Mouse (Mus musculus) brain, embryonic 18.5 days (tissue): ENCODE data around the gene Ogt.

ENCODE experiments used
- DNase-seq: peaks from one replicate; pipeline ENCODE4 v3.0.0-alpha.2; 2012; ENCODE audit warnings: low read depth, low spot score

Gene Ogt

GRCm38 (mm10) chrX:101639741-101640166, at the start of gene Ogt:
Gene Ogt, plus strand, starts transcription at chrX:101640060.
- DNase-seq, result peak; percentile 87

DNA sequence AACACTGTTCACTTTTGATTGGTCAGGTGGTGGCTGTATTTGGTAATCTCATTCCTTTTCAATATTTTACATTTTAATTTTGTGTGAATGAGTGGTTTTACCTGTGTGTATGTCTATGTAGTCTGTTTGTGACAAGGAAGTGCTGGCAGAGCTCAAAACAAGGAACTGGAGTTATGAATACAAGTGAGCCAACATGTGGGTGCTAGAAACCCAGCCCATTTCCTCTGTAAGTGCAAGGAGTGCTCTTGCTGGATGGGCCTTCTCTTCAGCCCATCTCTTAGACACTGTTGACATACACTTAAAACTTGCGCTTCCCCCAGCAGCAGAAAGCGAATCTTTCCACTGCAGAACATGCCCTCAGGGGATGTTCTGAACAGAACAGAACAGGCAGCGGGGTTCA, 23.7 kb upstream of the Ogt start:
- no peak for DNase-seq

DNA sequence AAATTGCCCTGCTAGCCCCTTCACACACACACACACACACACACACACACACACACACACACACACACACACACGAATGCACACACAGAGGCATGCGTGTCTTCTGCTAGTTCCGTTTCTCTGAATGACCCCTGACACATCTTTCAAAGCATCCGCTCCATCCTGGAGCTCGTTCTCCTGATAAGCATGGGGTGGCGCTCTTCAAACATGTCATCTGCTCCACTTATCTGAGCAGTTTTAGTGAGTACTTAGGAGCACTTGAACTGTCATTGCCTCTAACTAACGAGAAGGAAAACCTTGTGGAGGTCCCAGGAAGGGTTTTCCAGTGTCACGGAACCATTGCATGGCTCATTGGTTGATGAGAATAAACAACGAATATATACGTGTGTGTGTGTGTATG, 22.0 kb upstream of the Ogt start:
- DNase-seq, result no peak

GRCm38 (mm10) chrX:101620317-101620716, 19.5 kb upstream of the Ogt start:
- no peak for DNase-seq

DNA sequence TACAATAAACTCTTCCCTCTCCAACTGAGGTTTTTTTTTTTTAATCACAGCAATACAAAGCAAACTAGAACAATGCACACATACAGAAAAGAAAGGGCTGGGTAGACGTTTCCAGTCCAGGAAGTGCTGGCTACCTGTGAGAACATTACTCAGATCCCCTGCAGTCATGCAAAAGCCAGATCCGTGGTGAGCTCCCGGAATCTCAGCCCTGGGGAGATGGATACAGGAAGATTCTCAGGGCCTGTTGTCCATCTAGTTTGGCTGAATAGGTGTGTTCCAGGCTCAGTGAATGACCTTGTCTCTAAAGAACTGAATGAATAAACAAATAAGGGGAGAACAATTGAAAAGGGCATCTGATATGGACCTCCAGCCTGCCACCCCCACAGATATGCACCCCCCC, 17.3 kb upstream of the Ogt start:
- DNase-seq, result no peak

DNA sequence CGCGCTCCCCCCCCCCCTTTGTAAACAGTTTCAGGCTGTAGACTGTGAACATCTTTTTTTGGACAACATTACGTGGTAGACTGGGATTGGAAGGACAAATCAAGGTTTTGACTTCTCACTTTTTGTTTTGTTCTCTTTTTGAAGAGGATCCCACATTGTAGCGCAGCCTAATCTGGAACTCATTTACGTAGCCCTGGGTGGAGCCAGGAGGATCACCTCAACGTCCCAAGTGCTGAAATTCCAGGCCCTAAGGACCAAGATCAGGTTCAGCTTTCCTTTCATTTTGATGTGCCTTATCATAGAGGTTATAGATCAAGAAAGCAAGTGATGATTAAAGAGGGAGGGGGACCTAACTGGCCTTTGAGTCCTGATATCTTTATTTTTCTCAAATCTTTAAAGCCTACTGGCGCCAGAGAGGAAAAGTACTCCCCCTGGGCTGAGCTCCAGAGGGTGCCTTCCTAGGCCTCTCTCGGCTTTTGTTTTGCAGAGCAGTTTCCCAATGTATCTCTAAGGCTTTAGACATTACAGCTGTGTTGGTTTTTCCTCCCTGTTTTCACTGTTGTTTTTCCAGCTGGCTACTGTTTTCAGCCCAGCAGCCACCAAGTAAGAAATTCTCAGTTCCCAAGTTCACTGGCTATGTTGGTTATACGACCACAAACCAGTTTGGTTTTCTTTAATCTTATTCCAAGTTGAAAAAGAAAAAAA, 2.9 kb upstream of the Ogt start:
- DNase-seq, result no peak

- DNase-seq, result no peak
Observed at GRCm38 (mm10) chrX:101638856-101639255, 1.0 kb upstream of the Ogt start.

DNA sequence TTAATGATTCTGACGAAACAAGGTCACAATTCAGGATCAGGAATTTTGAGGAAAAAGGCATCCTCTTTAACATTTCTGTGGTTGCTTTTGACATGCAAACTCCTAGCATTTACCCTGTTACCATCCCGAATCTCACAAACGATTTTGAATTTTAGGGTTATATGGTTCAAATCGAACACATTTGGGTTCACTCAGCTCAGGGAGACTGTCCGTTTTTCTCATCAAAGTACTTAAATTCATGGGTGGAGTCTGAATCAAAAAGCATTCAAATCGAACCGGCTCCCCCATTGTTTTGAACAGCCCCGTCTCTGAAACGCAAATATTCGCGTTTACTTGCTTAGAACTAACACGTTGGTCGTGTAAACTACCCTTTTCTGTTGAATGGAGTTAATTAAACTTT, 554 bp upstream of the Ogt start:
- no peak for DNase-seq

DNA sequence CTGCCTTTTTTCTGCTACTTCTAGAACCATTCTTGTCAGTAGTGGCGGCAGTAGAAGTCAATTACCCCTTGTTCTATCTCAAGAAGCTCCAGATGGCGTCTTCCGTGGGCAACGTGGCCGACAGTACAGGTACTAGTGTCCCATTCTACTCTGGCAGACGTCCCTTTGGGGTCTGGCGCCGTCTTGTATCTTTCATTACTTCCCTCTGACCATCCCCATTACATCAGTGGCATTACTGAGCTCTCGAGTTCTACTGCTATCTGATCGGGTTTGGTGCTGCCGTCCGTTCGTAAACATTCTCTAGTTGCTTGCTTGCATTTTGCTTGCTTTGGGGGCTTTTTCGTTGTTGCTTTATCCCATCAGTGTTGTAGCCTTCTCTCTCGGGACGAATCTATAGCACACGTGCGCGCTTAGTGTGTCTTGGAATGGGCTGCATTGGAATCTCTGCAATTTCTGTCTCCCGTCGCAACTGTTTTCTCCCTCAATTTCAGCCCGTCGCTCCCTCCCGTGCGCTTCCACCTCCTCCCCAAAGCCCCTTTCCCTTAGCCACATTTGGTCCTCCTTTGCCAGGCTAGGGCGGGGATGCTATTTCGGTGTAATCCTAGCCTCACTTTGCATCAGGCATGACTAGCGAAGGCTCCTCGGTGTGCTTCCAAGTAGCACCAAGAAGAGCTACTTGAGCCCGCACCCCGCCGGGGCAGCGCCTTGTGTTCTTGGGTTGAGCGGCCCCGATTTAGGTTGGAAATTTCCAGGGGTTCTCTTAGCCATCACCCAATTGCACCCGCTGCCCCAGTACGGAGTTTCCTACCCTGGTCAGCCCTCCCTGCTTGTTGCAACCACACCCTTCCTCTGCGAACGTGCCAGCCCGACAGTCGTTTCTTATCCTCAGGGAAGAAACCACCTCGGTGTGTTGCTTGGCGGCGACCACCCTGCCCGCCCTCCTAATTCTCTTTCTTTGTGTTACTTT, 617 bp downstream of the Ogt start:
- no peak for DNase-seq

DNA sequence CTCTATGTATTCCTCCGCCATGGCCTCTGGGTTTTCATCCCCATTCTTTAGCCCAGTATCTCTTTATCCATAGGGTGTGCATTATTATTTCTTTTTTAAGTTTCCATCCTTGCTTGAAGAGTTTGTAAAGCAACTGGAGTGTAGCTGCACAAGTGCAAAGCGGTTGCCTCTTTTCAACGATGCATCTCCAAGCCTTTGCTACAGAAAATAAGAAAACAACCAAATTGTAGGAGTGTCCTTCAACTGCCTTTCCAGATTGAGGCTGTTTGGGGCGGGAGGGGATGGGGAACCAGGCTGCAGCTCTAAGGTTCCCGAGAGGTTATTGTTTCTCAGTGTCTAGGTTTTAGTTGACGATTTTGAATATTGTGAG, 1.3 kb downstream of the Ogt start:
- no peak for DNase-seq

GRCm38 (mm10) chrX:101642091-101642490, 2.2 kb downstream of the Ogt start:
- no peak for DNase-seq

- no peak for DNase-seq
Observed at GRCm38 (mm10) chrX:101645286-101645685, 5.4 kb downstream of the Ogt start.

DNA sequence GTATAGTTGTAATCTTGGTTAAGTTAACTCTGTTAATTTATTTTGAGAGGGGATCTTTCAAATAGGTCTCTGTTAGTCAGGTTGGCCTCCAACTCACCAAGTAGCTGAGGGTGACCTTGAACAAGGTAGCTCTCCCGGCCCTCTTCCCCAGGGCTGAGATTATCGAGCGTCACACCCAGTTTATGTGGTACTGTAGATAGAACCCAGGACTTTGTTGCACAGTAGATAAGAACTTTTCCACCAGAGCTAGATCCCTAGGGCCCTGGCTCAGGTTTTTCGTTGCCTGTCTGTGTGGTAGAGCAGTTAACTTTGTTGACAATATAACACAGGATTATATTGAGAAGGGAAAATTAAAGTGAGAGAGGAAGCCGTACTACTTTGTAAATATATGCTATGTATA, 6.8 kb downstream of the Ogt start:
- DNase-seq, result no peak

- DNase-seq, result no peak
Observed at GRCm38 (mm10) chrX:101695686-101696085, 55.8 kb downstream of the Ogt start.

- no peak for DNase-seq
Observed at GRCm38 (mm10) chrX:101697537-101697936, 57.7 kb downstream of the Ogt start.

DNA sequence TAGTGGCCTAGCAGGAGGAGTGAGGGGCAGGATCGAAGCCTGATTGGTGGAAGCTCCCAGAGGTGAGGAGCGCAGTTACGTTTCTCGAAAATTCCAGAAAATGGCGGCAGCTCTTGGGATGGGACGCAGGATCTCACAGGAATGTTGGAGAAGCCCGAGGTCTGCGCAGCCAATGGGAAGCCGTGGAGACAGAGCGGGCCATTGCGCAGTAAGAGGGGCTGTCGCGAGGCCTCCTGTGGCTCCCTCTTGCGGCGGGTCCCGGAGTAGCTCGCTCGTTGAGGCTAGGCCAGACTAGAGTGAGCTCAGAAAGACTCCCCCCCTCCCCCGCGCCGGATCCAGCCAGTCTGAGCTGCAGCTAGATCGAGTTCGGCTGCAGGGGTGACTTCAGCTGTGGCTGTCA, 58.4 kb downstream of the Ogt start:
- DNase-seq, result no peak

GRCm38 (mm10) chrX:101705111-101705510, 65.3 kb downstream of the Ogt start:
- no peak for DNase-seq

DNA sequence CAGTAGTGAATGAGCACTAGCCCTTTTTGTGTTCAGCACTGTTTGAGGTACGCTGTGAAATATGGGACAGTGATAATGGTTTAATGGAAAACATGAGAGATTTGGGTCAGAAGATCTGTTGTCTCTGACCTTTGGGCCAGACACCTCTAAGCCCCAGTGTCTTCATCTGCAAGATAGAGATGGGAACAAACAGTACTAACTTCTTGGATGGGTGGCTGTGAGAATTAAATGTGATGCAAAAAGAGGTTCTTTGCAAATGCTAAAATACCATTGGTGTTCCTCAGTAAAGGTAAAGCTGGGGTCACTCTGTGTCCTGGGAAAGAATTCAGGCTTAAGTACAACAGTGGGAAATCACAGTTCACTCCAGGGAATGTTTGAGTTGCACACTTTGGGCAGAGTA, 80.5 kb downstream of the Ogt start:
- no peak for DNase-seq

- DNase-seq, result no peak
Observed at GRCm38 (mm10) chrX:101730010-101730409, 90.2 kb downstream of the Ogt start.

DNA sequence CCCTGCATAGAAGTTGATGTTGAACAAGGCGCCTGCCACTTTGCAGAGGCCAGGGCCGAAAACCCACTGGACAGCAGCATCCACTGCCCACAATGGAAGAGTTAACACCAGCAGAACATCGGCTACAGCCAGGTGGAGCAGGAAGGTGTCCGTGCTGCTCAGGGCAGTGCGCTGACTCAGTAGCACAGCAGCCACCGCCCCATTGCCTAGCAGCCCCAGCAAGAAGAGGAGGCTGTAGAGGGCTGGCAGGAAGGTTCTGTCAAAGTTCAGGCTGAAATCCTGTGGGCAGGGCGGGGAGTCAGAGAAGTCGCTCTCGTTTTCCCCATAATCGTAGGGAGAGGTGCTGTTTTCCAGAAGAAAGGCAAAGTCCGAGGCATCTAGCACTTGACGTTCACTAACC, 92.8 kb downstream of the Ogt start:
- no peak for DNase-seq

DNA sequence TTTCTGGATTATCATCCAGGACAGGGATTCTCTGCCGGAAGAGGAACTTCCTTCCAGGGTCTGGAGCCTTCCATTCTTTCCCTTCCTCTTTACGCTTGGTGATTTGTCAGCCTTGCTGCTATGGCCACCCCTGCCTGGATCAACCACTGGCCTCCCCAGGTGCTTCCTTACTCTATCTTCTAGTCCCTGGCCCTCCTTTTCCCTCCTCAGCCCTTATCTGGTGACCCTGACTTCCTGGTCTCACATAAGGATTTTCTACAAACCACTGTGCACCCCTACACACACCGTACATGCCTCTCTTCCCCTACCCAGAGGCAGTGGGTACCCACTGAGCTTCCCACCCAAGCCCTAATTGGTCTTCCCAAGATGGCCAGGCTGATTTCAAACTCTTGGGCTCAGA, 93.4 kb downstream of the Ogt start:
- no peak for DNase-seq

DNA sequence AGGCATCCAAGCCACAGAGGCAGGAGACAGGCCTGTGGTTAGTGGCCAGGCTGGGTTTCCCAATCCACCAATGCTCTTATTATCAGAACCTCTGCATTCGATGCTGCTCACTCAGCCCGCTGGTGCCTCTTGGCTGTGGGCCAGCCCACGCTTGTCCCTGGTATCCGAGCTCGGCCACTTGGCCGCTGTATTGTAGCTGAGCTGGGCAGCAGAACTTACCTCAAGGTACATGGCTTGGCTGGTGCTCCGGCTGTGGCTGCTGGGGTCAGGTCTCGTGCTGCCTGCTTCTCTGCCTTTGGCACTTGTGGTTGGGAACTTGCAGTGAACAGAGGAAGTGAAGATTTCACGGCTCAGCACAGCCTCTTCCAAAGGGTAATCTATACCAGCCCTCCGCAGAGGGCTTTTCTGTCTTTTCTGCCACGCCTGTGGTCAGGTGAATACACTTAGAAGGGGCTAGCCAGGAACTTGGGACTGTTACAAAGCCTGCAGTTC, 94.0 kb downstream of the Ogt start, which contains the start of gene Cxcr3:
Gene Cxcr3 (minus strand): TSS at position 442 of the 492 bp plus-strand sequence.
- no peak for DNase-seq
